Mouse (Mus musculus) kidney, postnatal 14 days (tissue): Measurements from ENCODE around the gene Stat5a.
A peak's percentile ranks its signal among the peaks of the same experiment; 100 is the strongest.

Experiments used
- DNase-seq: peaks from one replicate; pipeline ENCODE4 v3.0.0; 2022; ENCODE audit warnings: mixed read lengths

The Stat5a gene

GRCm38 (mm10) chr11:100904580-100905351 lies 45.6 kb downstream of the Stat5a start:
- no peak for DNase-seq

DNA sequence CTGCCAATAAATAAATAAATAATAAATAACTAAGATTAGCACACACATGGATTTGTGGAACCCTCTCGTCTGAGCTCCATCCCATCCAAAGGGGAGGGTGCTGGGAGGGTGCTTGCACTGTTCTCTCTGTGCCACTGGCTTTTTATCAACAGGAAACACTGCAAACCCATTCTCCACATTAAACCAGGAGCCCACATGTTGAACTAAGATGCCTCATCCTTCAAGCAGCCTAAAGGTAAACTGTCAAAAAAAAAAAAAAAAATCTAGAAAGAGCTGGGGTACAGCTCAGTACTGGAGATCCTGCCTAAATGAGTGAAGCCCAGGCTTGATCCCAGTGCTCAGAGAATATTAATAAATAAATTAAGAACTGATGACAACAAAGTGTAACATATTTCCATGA lies 46.8 kb downstream of the Stat5a start:
- DNase-seq = no peak

- DNase-seq = no peak
Observed at GRCm38 (mm10) chr11:100906885-100907284, 47.7 kb downstream of the Stat5a start.

GRCm38 (mm10) chr11:100908112-100908511 lies 49.0 kb downstream of the Stat5a start:
- DNase-seq = peak; percentile 23

- no peak for DNase-seq
Observed at GRCm38 (mm10) chr11:100908567-100908966, 49.4 kb downstream of the Stat5a start.

- DNase-seq = no peak
Observed at GRCm38 (mm10) chr11:100912401-100913155, 53.4 kb downstream of the Stat5a start.

GRCm38 (mm10) chr11:100914415-100914814 lies 55.3 kb downstream of the Stat5a start:
- DNase-seq = no peak

GRCm38 (mm10) chr11:100915063-100915462 lies 55.9 kb downstream of the Stat5a start:
- DNase-seq = no peak

DNA sequence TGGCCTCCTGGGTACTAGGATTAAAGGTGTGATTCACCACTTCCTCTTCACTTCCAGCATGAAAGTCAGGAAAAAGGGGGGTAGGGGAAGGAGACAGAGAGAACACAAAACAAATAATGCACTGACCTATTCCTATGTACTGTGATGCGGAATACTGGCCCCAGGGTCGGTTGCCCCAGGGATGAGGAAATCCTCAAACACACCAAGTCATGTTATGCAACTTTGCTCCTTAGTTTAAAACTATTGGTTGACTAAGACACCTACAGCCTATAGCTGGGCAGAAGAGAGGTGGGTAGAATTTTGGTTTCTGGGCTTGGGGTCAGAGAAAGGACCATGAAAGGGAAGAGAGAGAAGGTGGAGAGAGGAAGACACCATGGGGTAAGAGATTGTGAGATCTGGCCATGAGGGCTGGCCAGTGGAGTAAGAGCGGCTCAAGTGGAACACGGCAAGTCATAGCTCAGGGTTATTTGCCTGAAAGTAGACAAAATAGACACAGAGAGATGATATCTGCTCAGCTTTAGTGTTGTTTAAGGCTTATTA lies 57.4 kb downstream of the Stat5a start:
- no peak for DNase-seq

- DNase-seq = no peak
Observed at GRCm38 (mm10) chr11:100918007-100918406, 58.9 kb downstream of the Stat5a start.

DNA sequence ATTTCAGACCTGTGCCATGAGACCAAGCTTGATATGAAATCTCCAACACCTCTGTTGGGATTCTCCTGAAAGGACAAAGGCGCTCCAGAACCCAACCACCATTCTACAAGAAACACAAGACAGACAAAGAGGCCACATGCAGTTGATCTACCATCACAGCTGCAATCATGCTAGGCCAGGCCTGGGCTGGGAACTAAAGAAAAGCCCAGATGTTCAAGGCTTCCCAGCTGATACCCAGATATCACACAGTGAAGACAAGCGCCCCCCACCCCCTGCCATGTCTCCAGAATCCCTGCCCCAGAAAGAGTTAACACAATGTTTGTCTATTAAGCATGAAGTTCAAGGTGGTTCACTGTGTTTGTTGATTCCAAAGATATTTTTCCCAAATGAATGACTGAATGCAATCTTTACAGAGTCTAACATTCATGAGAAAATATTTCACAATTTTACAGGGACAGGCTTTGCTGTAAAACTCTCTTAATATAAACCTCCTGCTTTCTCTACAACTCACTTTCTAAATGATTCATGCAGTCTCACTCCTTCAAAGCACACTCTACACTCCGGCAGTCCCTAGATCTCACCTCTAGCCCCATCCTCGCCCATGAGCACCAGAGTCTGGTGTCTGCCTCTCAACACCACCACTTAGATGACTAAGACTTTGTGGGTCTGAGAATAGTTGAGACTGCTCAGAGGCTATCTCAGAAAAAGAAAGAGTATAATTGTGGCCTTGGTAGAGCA lies 61.9 kb downstream of the Stat5a start:
- DNase-seq = no peak

- DNase-seq = no peak
Observed at GRCm38 (mm10) chr11:100924386-100924919, 65.3 kb downstream of the Stat5a start.

- DNase-seq = no peak
Observed at GRCm38 (mm10) chr11:100927386-100927785, 68.2 kb downstream of the Stat5a start.

- no peak for DNase-seq
Observed at GRCm38 (mm10) chr11:100930611-100931010, 71.5 kb downstream of the Stat5a start.

DNA sequence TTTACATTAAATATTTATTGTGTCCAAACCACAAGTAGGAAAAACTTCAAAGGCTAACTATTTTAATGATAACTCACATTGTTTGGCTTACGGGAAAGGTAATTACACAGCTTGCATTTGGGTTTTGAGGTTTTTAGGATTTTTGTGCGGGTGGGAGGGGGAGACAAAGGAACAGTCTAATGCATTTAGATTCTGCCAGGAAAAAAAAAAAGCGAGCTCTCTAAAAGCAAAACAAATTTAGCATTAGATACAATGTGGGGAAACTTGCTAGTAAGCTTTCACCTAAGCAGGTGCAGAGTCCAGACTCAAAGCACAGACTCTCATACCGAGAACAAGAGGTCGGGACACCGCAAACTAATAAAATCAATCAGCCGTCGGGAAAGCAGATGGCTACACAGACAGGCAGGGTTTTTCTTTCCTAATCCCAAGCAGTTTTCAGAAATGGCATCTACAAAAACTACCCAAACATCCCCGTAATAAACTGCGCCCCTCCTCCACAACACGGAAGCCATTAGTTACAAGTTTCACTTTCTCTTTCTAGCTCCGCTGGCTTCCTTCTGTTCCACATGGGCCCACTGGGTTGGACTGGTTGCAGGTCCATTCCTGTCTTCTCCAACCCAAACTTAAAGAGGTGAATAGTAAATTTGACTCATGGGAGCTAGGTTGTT lies 72.2 kb downstream of the Stat5a start:
- peak; percentile 65 for DNase-seq
